Mouse (Mus musculus) kidney, postnatal 0 days (tissue): ENCODE measurements around the gene Mgst1. TPM values are rescaled to one million over a fixed set of nuclear protein-coding genes. Genes with fewer than 3 reads are reported as not detected.

Experiments
- ATAC-seq: fragments of 200-750 bp; cut with Nextera tagmentation; replicated peaks from 2 replicates; pipeline ENCODE4 v1.8.0; 2017; ENCODE audit warnings: low read depth, moderate number of reproducible peaks, moderate TSS enrichment, moderate library complexity; ENCODE audit not compliant: low FRiP score
- DNase-seq: peaks from one replicate; pipeline ENCODE4 v3.0.0-alpha.2; 2016; ENCODE audit warnings: low spot score
- H3K27ac ChIP-seq: fragments of 300-500 bp; sonication (generic); 2 replicates; pipeline ENCODE4 v1.5.1; 2014; ENCODE audit warnings: mild to moderate bottlenecking
- H3K27me3 ChIP-seq: fragments of 300-500 bp; sonication (generic); 2 replicates; pipeline ENCODE4 v1.6.1; 2014; ENCODE audit warnings: low read length, mixed read lengths; ENCODE audit not compliant: insufficient read depth
- H3K36me3 ChIP-seq: fragments of 300-500 bp; sonication (generic); 2 replicates; pipeline ENCODE4 v1.6.1; 2014; ENCODE audit warnings: low read length, mixed read lengths; ENCODE audit not compliant: insufficient read depth
- H3K4me1 ChIP-seq: fragments of 300-500 bp; sonication (generic); replicated peaks from 2 replicates; pipeline ENCODE4 v1.6.1; 2014; ENCODE audit warnings: antibody characterized with exemption, low read length, mixed read lengths; ENCODE audit not compliant: insufficient read depth
- H3K4me2 ChIP-seq: fragments of 300-500 bp; sonication (generic); 2 replicates; pipeline ENCODE4 v1.6.1; 2014; ENCODE audit warnings: mild to moderate bottlenecking, low read length, moderate library complexity, mixed read lengths
- H3K4me3 ChIP-seq: fragments of 300-500 bp; sonication (generic); replicated peaks from 2 replicates; pipeline ENCODE4 v1.5.1; 2014; ENCODE audit warnings: low read depth, low read length
- H3K9ac ChIP-seq: fragments of 300-500 bp; sonication (generic); 2 replicates; pipeline ENCODE4 v1.6.1; 2014; ENCODE audit warnings: low read depth, low read length
- H3K9me3 ChIP-seq: fragments of 300-500 bp; sonication (generic); replicated peaks from 2 replicates; pipeline ENCODE4 v1.6.1; 2016; ENCODE audit warnings: low read length, inconsistent platforms, mixed read lengths
- CTCF ChIP-seq: IDR thresholded peaks from 2 replicates; pipeline ENCODE4 v1.5.1; 2016; ENCODE audit warnings: antibody characterized with exemption, low read depth, mild to moderate bottlenecking, moderate library complexity
- WGBS: fragments of 180-500 bp; shearing (Covaris S2); extraction: QIAGEN DNeasy Blood & Tissue Kit; methylation state at CpG from one replicate; pipeline ENCODE4 v1.1.7; 2014; 5-methylcytosine and 5-hydroxymethylcytosine counted together
- polyA plus RNA-seq: library from polyadenylated mRNA; unstranded; fragments of >200 nt; fragmentation: Nextera tagmentation; extraction: Ambion mirVana; gene quantifications from 2 replicates; pipeline ENCODE4 v1.2.1, GENCODE M21; 2015

Gene Mgst1
- 394 and 439 TPM in 2 replicates for polyA plus RNA-seq

DNA sequence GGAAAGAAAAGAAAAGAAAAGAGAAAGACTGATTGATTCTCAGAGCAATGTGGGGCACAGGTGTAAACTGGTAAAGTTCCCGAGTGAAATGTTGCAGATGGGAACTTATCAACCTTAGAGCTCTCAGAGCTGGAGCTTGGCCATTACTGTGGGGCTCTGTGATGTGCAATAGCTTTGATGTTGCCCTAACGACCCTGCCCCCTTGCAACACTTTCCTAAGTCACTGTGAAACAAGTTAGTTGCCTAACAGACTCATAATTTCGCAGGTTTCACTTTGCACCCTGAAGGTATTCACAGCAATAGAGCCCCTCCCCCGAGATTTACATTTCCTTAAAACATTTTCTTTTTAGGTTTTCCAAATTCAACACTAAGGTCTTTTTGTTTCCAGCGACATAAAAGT is at the start of gene Mgst1:
Mgst1 (plus strand) TSS at position 387 of the 400 bp plus-strand sequence.
- Histone ChIP-seq H3K9ac (peak within 1 kb of the TSS; percentile 58), H3K9me3 (no peaks in the 10 kb centered on the region), H3K4me3 (peak within 1 kb of the TSS; percentile 47), H3K36me3 (no peaks in the 10 kb centered on the region), H3K27ac (peak within 1 kb of the TSS; percentile 74), H3K27me3 (no peaks in the 10 kb centered on the region), H3K4me1 (peaks cover 8% of the 10 kb centered on the region; the same call in 1 of the 2 replicates), H3K4me2 (peak within 1 kb of the TSS; percentile 65)
- peak; percentile 37 for ATAC-seq
- TF ChIP-seq CTCF, result no peak
- WGBS, result 1% methylated on average over 5 of the region's 5 CpGs
- DNase-seq, result peak; percentile 41

DNA sequence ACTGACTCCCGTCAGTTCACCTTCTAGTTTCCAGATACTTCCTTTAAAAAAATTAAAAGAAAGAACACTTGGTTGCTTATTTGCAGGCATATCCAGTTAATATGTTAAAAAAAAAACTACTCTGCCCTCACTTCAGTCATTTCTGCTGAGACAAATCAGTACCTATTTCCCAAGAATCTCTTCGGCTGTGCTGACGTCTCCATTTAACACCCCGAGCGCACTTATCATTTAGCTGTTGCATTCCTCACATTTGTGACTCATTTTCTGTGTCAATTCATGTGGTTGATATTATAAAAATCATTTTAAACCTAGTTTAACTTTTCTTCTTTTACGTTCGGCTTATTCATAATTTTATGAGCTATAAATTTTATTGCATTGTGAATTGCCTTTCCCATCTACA is 47.7 kb upstream of the Mgst1 start:
- H3K27ac ChIP-seq, result no peak overlapping the region
- no peak overlapping the region for H3K4me3 ChIP-seq
- no peaks in the 10 kb centered on the region for H3K9me3 ChIP-seq
- ATAC-seq, result no peak
- no peak for TF ChIP-seq CTCF
- WGBS, result 82% methylated on average over 7 of the region's 7 CpGs
- H3K4me2 ChIP-seq, result no peak overlapping the region
- no peaks in the 10 kb centered on the region for H3K4me1 ChIP-seq
- H3K9ac ChIP-seq, result no peak overlapping the region
- DNase-seq, result no peak
- no peaks in the 10 kb centered on the region for H3K27me3 ChIP-seq
- H3K36me3 ChIP-seq, result no peaks in the 10 kb centered on the region

- no peak overlapping the region for H3K9ac ChIP-seq
- ATAC-seq, result no peak
- DNase-seq, result no peak
- 77% methylated on average over 3 of the region's 3 CpGs for WGBS
- H3K9me3 ChIP-seq, result no peaks in the 10 kb centered on the region
- no peak overlapping the region for H3K4me2 ChIP-seq
- no peak overlapping the region for H3K4me3 ChIP-seq
- no peaks in the 10 kb centered on the region for H3K4me1 ChIP-seq
- H3K27ac ChIP-seq, result no peak overlapping the region
- no peaks in the 10 kb centered on the region for H3K27me3 ChIP-seq
- TF ChIP-seq CTCF, result no peak
- no peaks in the 10 kb centered on the region for H3K36me3 ChIP-seq
Measured at GRCm38 (mm10) chr6:138095060-138095459, 45.1 kb upstream of the Mgst1 start.

DNA sequence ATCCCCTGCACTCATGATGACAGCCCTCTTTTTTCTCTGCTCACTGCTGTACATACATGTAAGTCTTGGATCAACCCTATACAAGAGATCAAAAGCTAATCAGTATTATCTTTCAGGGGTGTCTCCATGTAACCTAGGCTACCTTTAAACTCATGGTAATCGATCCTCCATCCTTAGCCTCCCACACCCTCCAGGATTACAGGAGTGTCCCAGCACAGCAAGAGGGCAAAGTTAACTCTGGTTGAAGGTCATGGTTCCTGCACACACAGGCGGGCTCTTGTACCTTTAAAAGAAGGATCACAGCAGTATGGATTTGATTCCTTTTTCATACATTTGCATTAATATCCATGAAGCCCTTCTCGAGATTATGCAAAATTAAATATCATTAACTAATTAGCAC is 40.5 kb upstream of the Mgst1 start:
- H3K4me2 ChIP-seq, result no peak overlapping the region
- H3K4me1 ChIP-seq, result no peaks in the 10 kb centered on the region
- H3K9ac ChIP-seq, result no peak overlapping the region
- no peak overlapping the region for H3K27ac ChIP-seq
- no peak overlapping the region for H3K4me3 ChIP-seq
- H3K36me3 ChIP-seq, result no peaks in the 10 kb centered on the region
- no peak for TF ChIP-seq CTCF
- 45% methylated on average over 3 of the region's 3 CpGs for WGBS
- H3K9me3 ChIP-seq, result no peaks in the 10 kb centered on the region
- H3K27me3 ChIP-seq, result no peaks in the 10 kb centered on the region
- DNase-seq (peak; percentile 4), ATAC-seq (peak; percentile 43; the same call in 1 of the 2 replicates)

- no peaks in the 10 kb centered on the region for H3K27me3 ChIP-seq
- no peaks in the 10 kb centered on the region for H3K9me3 ChIP-seq
- TF ChIP-seq CTCF, result no peak
- H3K36me3 ChIP-seq, result no peaks in the 10 kb centered on the region
- no peak overlapping the region for H3K4me2 ChIP-seq
- no peak overlapping the region for H3K4me3 ChIP-seq
- H3K9ac ChIP-seq, result no peak overlapping the region
- ATAC-seq (no peak), DNase-seq (no peak)
- no peaks in the 10 kb centered on the region for H3K4me1 ChIP-seq
- WGBS, result 95% methylated on average over 4 of the region's 4 CpGs
- no peak overlapping the region for H3K27ac ChIP-seq
Measured at GRCm38 (mm10) chr6:138101843-138102242, 38.3 kb upstream of the Mgst1 start.

DNA sequence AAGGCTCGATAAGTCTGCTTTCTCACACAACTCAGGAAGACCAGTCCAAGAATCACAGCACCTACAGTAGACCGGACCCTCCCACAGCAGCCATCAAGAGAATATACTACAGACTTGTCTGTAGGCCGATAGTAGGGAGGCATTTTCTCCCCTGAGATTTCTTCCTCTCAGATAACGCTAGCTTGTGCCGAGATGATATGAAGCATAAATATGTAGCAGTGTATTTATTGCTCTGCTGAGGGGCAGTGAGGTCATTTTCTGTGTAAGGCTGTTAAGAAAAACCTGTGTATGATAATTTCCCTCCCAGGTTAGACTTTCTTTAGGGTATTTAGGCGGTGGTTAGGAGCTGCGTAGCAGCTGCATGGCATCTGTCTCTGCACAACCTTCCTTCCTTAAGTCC is 37.2 kb upstream of the Mgst1 start:
- DNase-seq (no peak), ATAC-seq (no peak)
- H3K36me3 ChIP-seq, result no peaks in the 10 kb centered on the region
- H3K27me3 ChIP-seq, result no peaks in the 10 kb centered on the region
- H3K4me3 ChIP-seq, result no peak overlapping the region
- H3K4me1 ChIP-seq, result no peaks in the 10 kb centered on the region
- H3K27ac ChIP-seq, result no peak overlapping the region
- no peak overlapping the region for H3K9ac ChIP-seq
- no peaks in the 10 kb centered on the region for H3K9me3 ChIP-seq
- TF ChIP-seq CTCF, result no peak
- 48% methylated on average over 7 of the region's 7 CpGs for WGBS
- no peak overlapping the region for H3K4me2 ChIP-seq

GRCm38 (mm10) chr6:138104559-138104958 is 35.6 kb upstream of the Mgst1 start:
- Histone ChIP-seq H3K4me1 (no peaks in the 10 kb centered on the region), H3K9me3 (no peaks in the 10 kb centered on the region), H3K4me3 (no peak overlapping the region), H3K27ac (no peak overlapping the region), H3K9ac (no peak overlapping the region), H3K4me2 (no peak overlapping the region), H3K36me3 (no peaks in the 10 kb centered on the region), H3K27me3 (no peaks in the 10 kb centered on the region)
- no peak for DNase-seq
- TF ChIP-seq CTCF, result no peak
- no peak for ATAC-seq
